Mouse (Mus musculus): ENCODE data around the gene Ugt1a6b.

DNA sequence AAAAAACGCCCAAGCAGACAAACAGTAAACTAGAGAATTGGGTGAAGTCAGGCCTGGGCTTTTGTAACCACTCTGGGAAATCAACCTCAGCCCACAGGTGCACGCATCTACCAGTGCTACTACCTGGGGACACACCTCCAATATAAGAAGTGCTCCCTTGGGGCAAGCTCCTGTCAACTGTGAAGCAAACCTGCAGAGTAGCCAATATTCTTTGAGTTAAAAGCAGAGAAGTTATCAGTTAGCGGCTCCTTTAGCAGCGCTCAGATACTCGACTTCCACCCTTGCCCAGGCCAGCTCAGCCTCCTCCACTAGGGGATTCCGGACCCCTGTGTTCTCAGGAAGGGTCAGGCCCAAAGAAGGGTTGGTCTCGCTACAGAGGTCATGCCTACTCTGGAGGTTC lies 158.7 kb downstream of the Ugt1a6b start:
- TF ChIP-seq TAL1 (IDR thresholded peaks at IDR 0.05; ENCODE audit: low read length): no peak
- TF ChIP-seq GATA1 (IDR thresholded peaks at IDR 0.05; ENCODE audit: low read length): no peak

All from erythroblast, embryonic 14.5 days (primary cell).